ENCODE assay signal across 19 mouse cellular contexts in the genomic region with DNA sequence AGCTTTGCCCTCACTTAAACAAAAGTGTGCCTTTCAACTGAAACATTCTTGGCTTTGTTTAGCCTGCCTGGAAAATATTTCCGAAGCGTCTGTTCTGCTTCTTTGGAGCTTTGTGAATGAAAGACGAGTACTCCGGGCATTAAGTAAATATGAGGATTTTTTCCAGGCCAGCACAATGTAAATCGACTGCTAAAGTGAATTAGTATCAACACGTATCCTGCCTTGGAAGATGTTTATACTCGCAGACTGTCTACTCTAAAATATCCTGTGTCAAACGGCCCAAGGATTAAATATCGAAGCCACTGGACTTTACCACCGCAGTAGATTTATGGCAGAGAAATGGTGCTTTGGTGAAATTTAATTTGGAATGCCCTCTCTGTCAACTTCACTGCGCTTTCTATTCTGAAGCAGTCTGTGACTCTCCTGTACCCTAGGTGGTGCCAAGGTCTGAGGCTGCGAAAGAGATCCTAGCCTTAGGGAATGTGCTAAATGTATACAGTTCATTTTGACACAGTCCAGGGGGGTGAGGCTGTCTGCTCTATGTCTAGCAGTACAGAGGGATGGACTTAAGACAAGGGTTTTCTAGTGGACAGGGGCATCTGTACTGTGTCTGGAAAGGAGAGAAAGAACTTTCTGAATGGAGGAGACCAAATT.
DNase-seq lines count a peak whose midpoint lies in the region; ATAC-seq lines count a peak whose summit lies in the region.
"Had no signal": no experiment of that assay in that cellular context is flagged by ENCODE, and none has a peak within 500 bp of the region (broad histone marks: within the 10 kb centered on the region; RNA-seq: fewer than 3 reads in every experiment).

No protein-coding gene starts in this region.

- no peak overlapping the region for H3K4me2 ChIP-seq in lung, embryonic 15.5 days
- H3K4me2 ChIP-seq in embryonic facial prominence, embryonic 12.5 days (replicated peaks), result no peak overlapping the region
- H3K4me2 ChIP-seq in intestine, embryonic 15.5 days (replicated peaks), result no peak overlapping the region
- H3K4me2 ChIP-seq: heart, embryonic 13.5 days; hindbrain, embryonic 15.5 days; limb, embryonic 13.5 days; liver, embryonic 13.5 days; midbrain, embryonic 13.5 days had no signal

- DNase-seq in lung, postnatal 25 days (ENCODE audit: low spot score), result no peak
- DNase-seq in yolk sac, embryonic 10.5 days (ENCODE audit: low spot score), result peak; percentile 57
- DNase-seq in urinary bladder, adult 18-20 months (ENCODE audit: low spot score in 2 of 2), result no peak
- DNase-seq: adrenal gland, adult 2 months; cerebellum, adult 2 months; cerebellum, postnatal 36 days; heart, adult 11 months; kidney, adult 8-10 months; liver, embryonic 13.5 days; thymus, postnatal 4 days had no signal

- 31% methylated on average over 12 of the region's 12 CpGs for WGBS in lung, embryonic 15.5 days
- WGBS in embryonic facial prominence, embryonic 12.5 days, result 32% methylated on average over 12 of the region's 12 CpGs
- WGBS in intestine, embryonic 15.5 days, result 28% methylated on average over 12 of the region's 12 CpGs

- no peak overlapping the region for H3K27ac ChIP-seq in lung, embryonic 15.5 days
- H3K27ac ChIP-seq in embryonic facial prominence, embryonic 12.5 days, result peak overlapping the region; percentile 75
- H3K27ac ChIP-seq in intestine, embryonic 15.5 days, result peak overlapping the region; percentile 32
- H3K27ac ChIP-seq: heart, embryonic 13.5 days; hindbrain, embryonic 15.5 days; limb, embryonic 13.5 days; liver, embryonic 13.5 days; midbrain, embryonic 13.5 days had no signal

- no peaks in the 10 kb centered on the region for H3K4me1 ChIP-seq in lung, embryonic 15.5 days
- peaks cover 29% of the 10 kb centered on the region for H3K4me1 ChIP-seq in embryonic facial prominence, embryonic 12.5 days
- H3K4me1 ChIP-seq in intestine, embryonic 15.5 days (replicated peaks), result peaks cover 5% of the 10 kb centered on the region
- H3K4me1 ChIP-seq: heart, embryonic 13.5 days; liver, embryonic 13.5 days had no signal

- no peaks in the 10 kb centered on the region for H3K27me3 ChIP-seq in lung, embryonic 15.5 days
- H3K27me3 ChIP-seq in embryonic facial prominence, embryonic 12.5 days, result no peaks in the 10 kb centered on the region
- no peaks in the 10 kb centered on the region for H3K27me3 ChIP-seq in intestine, embryonic 15.5 days (replicated peaks)
- H3K27me3 ChIP-seq: heart, embryonic 13.5 days; hindbrain, embryonic 15.5 days; limb, embryonic 13.5 days; liver, embryonic 13.5 days; midbrain, embryonic 13.5 days had no signal

- H3K9me3 ChIP-seq in lung, embryonic 15.5 days, result no peaks in the 10 kb centered on the region
- no peaks in the 10 kb centered on the region for H3K9me3 ChIP-seq in embryonic facial prominence, embryonic 12.5 days
- H3K9me3 ChIP-seq in intestine, embryonic 15.5 days, result no peaks in the 10 kb centered on the region
- H3K9me3 ChIP-seq: heart, embryonic 13.5 days; hindbrain, embryonic 15.5 days; limb, embryonic 13.5 days; liver, embryonic 13.5 days; midbrain, embryonic 13.5 days had no signal

- H3K36me3 ChIP-seq in lung, embryonic 15.5 days, result no peaks in the 10 kb centered on the region
- no peaks in the 10 kb centered on the region for H3K36me3 ChIP-seq in embryonic facial prominence, embryonic 12.5 days
- H3K36me3 ChIP-seq in intestine, embryonic 15.5 days, result no peaks in the 10 kb centered on the region
- H3K36me3 ChIP-seq: heart, embryonic 13.5 days; hindbrain, embryonic 15.5 days; limb, embryonic 13.5 days; liver, embryonic 13.5 days; midbrain, embryonic 13.5 days had no signal

- H3K9ac ChIP-seq in lung, embryonic 15.5 days, result no peak overlapping the region
- H3K9ac ChIP-seq in embryonic facial prominence, embryonic 12.5 days, result no peak overlapping the region
- H3K9ac ChIP-seq in intestine, embryonic 15.5 days, result no peak overlapping the region
- H3K9ac ChIP-seq: heart, embryonic 13.5 days; hindbrain, embryonic 15.5 days; limb, embryonic 13.5 days; liver, embryonic 13.5 days; midbrain, embryonic 13.5 days had no signal

- 0 out of 2 replicates have a peak, but pooled peaks have one; percentile 27 for ATAC-seq in lung, embryonic 15.5 days (ENCODE audit: borderline replicate concordance, extremely low read depth, low FRiP score, low TSS enrichment)
- ATAC-seq in embryonic facial prominence, embryonic 12.5 days (ENCODE audit: insufficient number of reproducible peaks, insufficient read depth, low FRiP score, low TSS enrichment), result peak; percentile 61
- peak; percentile 93 for ATAC-seq in intestine, embryonic 15.5 days
- ATAC-seq in erythroid progenitor cell, adult 5-6 weeks (replicated peaks; ENCODE audit: low FRiP score, poor library complexity, severe bottlenecking), result no peak
- ATAC-seq: lung, postnatal 0 days; midbrain, embryonic 13.5 days had no signal

- no peak overlapping the region for H3K4me3 ChIP-seq in lung, embryonic 15.5 days
- H3K4me3 ChIP-seq in embryonic facial prominence, embryonic 12.5 days, result no peak overlapping the region
- H3K4me3 ChIP-seq in intestine, embryonic 15.5 days (replicated peaks), result no peak overlapping the region
- H3K4me3 ChIP-seq: heart, embryonic 13.5 days; hindbrain, embryonic 15.5 days; limb, embryonic 13.5 days; liver, embryonic 13.5 days; midbrain, embryonic 13.5 days had no signal
